Mouse (Mus musculus) CH12.LX (cell line): ENCODE measurements around the gene Psmg4. TPM values are rescaled to one million over a fixed set of nuclear protein-coding genes. Genes with fewer than 3 reads are reported as not detected.

Experiments used
- DNase-seq: peaks from one replicate; pipeline ENCODE4 v3.0.0-alpha.2; 2013; ENCODE audit errors: extremely low read depth
- H3K27ac ChIP-seq: 2 replicates; pipeline ENCODE4 v1.5.1; 2012; ENCODE audit warnings: low read depth, mild to moderate bottlenecking, control low read depth, moderate library complexity; ENCODE audit not compliant: insufficient read depth
- H3K27me3 ChIP-seq: replicated peaks from 2 replicates; pipeline ENCODE3; 2012; ENCODE audit warnings: inconsistent platforms
- H3K36me3 ChIP-seq, 2 experiments: replicated peaks in 1 of 2; 2 replicates each; pipeline versions ENCODE3 to v1.6.1; 2012; ENCODE audit warnings: inconsistent platforms in 1 of 2, low read length in 1 of 2, mild to moderate bottlenecking in 1 of 2, mixed read lengths in 1 of 2, moderate library complexity in 1 of 2; ENCODE audit not compliant: control insufficient read depth in 1 of 2, insufficient read depth in 1 of 2
- H3K4me1 ChIP-seq, 2 experiments: 2 replicates each; pipeline ENCODE4 v1.6.1; 2012; ENCODE audit warnings: inconsistent platforms in 1 of 2, moderate library complexity in 1 of 2; ENCODE audit not compliant: insufficient read depth in 2 of 2, control insufficient read depth in 1 of 2
- H3K4me2 ChIP-seq: 2 replicates; pipeline ENCODE4 v1.6.1; 2012; ENCODE audit warnings: low read depth, mild to moderate bottlenecking, control low read depth; ENCODE audit not compliant: poor library complexity, insufficient read depth, severe bottlenecking
- H3K4me3 ChIP-seq, 3 experiments: fragments of 150-350 bp in 1 of 3; sonication (generic) in 1 of 3; replicated peaks in 1 of 3; 2 replicates each; pipeline versions ENCODE3 to v1.5.1; 2011 to 2012; ENCODE audit warnings: low read depth in 2 of 3, low read length in 2 of 3, mild to moderate bottlenecking in 2 of 3, moderate library complexity in 2 of 3, control low read depth in 1 of 3, improper control_type of control experiment in 1 of 3, inconsistent platforms in 1 of 3, mixed read lengths in 1 of 3; ENCODE audit not compliant: poor library complexity in 1 of 3
- H3K79me2 ChIP-seq: replicated peaks from 2 replicates; pipeline ENCODE4 v1.6.1; 2012; ENCODE audit warnings: mild to moderate bottlenecking, moderate library complexity; ENCODE audit not compliant: control insufficient read depth, poor library complexity, insufficient read depth, severe bottlenecking; ENCODE audit errors: extremely low read depth
- H3K9ac ChIP-seq: 2 replicates; pipeline ENCODE4 v1.6.1; 2012; ENCODE audit warnings: low read depth, mild to moderate bottlenecking, control low read depth, moderate library complexity; ENCODE audit not compliant: insufficient read depth
- H3K9me3 ChIP-seq: replicated peaks from 2 replicates; pipeline ENCODE3; 2012; ENCODE audit warnings: low read length, inconsistent platforms, mixed read lengths
- BHLHE40 ChIP-seq: IDR thresholded peaks from 2 replicates; pipeline ENCODE4 v1.6.1; 2011; ENCODE audit warnings: mild to moderate bottlenecking, low read depth, low read length, improper control_type of control experiment
- CHD2 ChIP-seq: IDR thresholded peaks from 2 replicates; pipeline ENCODE4 v1.6.1; 2011; ENCODE audit warnings: low read length, improper control_type of control experiment
- E2F4 ChIP-seq: IDR thresholded peaks from 2 replicates; pipeline ENCODE4 v1.6.1; 2011; ENCODE audit warnings: low read depth, low read length, improper control_type of control experiment; ENCODE audit not compliant: insufficient replicate concordance
- JUND ChIP-seq: conservative IDR thresholded peaks from 2 replicates; pipeline ENCODE4 v1.6.1; 2011; ENCODE audit warnings: low read depth, low read length, improper control_type of control experiment
- KAT2A ChIP-seq: IDR thresholded peaks from 2 replicates; pipeline ENCODE4 v1.6.1; 2012; ENCODE audit warnings: low read length, improper control_type of control experiment, inconsistent platforms; ENCODE audit not compliant: insufficient replicate concordance
- MAFK ChIP-seq: IDR thresholded peaks from 2 replicates; pipeline ENCODE4 v1.6.1; 2011; ENCODE audit warnings: low read length, improper control_type of control experiment; ENCODE audit not compliant: insufficient replicate concordance
- MEF2A ChIP-seq: IDR thresholded peaks from 2 replicates; pipeline ENCODE4 v1.6.1; 2014; ENCODE audit warnings: low read depth, mild to moderate bottlenecking, inconsistent platforms, low read length, improper control_type of control experiment, borderline replicate concordance
- MXI1 ChIP-seq: IDR thresholded peaks from 2 replicates; pipeline ENCODE4 v1.6.1; 2011; ENCODE audit warnings: mild to moderate bottlenecking, low read depth, low read length, improper control_type of control experiment
- MYC ChIP-seq: IDR thresholded peaks from 2 replicates; pipeline ENCODE4 v1.6.1; 2011; ENCODE audit warnings: low read depth, mild to moderate bottlenecking, improper control_type of control experiment, low read length
- NELFE ChIP-seq: IDR thresholded peaks from 2 replicates; pipeline ENCODE4 v1.6.1; 2011; ENCODE audit warnings: low read depth, low read length, improper control_type of control experiment
- PAX5 ChIP-seq: IDR thresholded peaks from 2 replicates; pipeline ENCODE4 v1.6.1; 2012; ENCODE audit warnings: low read length, inconsistent platforms, mixed read lengths
- POLR2A ChIP-seq: IDR thresholded peaks from 2 replicates; pipeline ENCODE4 v1.6.1; 2011; ENCODE audit warnings: low read depth, mild to moderate bottlenecking, improper control_type of control experiment, low read length
- POLR2AphosphoS2 ChIP-seq: IDR thresholded peaks from 2 replicates; pipeline ENCODE4 v1.6.1; 2011; ENCODE audit warnings: low read depth, low read length, improper control_type of control experiment
- SMC3 ChIP-seq: IDR thresholded peaks from 2 replicates; pipeline ENCODE4 v1.6.1; 2011; ENCODE audit warnings: low read depth, low read length, improper control_type of control experiment
- TCF12 ChIP-seq: IDR thresholded peaks from 2 replicates; pipeline ENCODE4 v1.6.1; 2014; ENCODE audit warnings: low read depth, mild to moderate bottlenecking, inconsistent platforms, low read length, improper control_type of control experiment
- ZC3H11A ChIP-seq: IDR thresholded peaks from 2 replicates; pipeline ENCODE4 v1.6.1; 2012; ENCODE audit warnings: low read depth, mild to moderate bottlenecking, inconsistent platforms, low read length, improper control_type of control experiment
- ZNF384 ChIP-seq: IDR thresholded peaks from 2 replicates; pipeline ENCODE4 v1.6.1; 2012; ENCODE audit warnings: low read depth, low read length, improper control_type of control experiment, inconsistent platforms
- dilution Hi-C: fragments of 300-500 bp; cut with MboI; formaldehyde crosslinking; loops from 2 replicates; pipeline ENCODE4 v1.14.3; 2020; ENCODE audit warnings: low sequenced_read_pairs; ENCODE audit not compliant: extremely low pct_unique_long_range_greater_than_20kb, extremely low pct_ligation_motif_present
- in situ Hi-C: fragments of 300-500 bp; cut with MboI; formaldehyde crosslinking; loops from 3 replicates; pipeline ENCODE4 v1.14.3; 2019; ENCODE audit warnings: low sequenced_read_pairs, low pct_ligation_motif_present, low pct_unique_long_range_greater_than_20kb, mixed read lengths
- polyA plus RNA-seq: library from polyadenylated mRNA; unstranded; fragments of >175 nt; gene quantifications from 2 replicates; pipeline ENCODE4 v1.2.1, GENCODE M21; 2012; ENCODE audit warnings: low read depth; ENCODE audit not compliant: insufficient read length
- total RNA-seq, 2 experiments: library from RNA; depleted of rRNA; stranded (reverse); fragments of 300-350 nt in 1 of 2; fragments of >200 nt in 1 of 2; gene quantifications; 2 replicates each; pipeline ENCODE4 v1.2.3; 2012 to 2014

Gene Psmg4
- total and polyA plus RNA-seq, 3 experiments: 120 to 234 (median 194) TPM

- Histone ChIP-seq H3K4me2 (no peak overlapping the region), H3K9ac (no peak overlapping the region), H3K79me2 (no peaks in the 10 kb centered on the region), H3K4me1 (peaks cover 11 to 40% of the 10 kb centered on the region in 2 experiments), H3K9me3 (peaks cover 4% of the 10 kb centered on the region), H3K27me3 (no peaks in the 10 kb centered on the region), H3K4me3 (no peak overlapping the region), H3K36me3 (no peaks in the 10 kb centered on the region), H3K27ac (no peak overlapping the region)
- no peak for DNase-seq
- dilution Hi-C loops: no loop called here
- in situ Hi-C loops: loop anchor here (10.0 kb wide), 1 partner anchor 202 kb away; no protein-coding TSS in a partner anchor
- TF ChIP-seq E2F4 (no peak), ZC3H11A (no peak), MXI1 (no peak), MEF2A (no peak), MAFK (no peak), MYC (no peak), BHLHE40 (no peak), POLR2AphosphoS2 (no peak), JUND (no peak), TCF12 (no peak), PAX5 (no peak), NELFE (no peak)
- TF ChIP-seq, all 38 proteins: peak for 0
Measured at GRCm38 (mm10) chr13:34156840-34157185, 6.0 kb upstream of the Psmg4 start.

GRCm38 (mm10) chr13:34157596-34158157 is 5.1 kb upstream of the Psmg4 start:
- Histone ChIP-seq H3K9ac (no peak overlapping the region), H3K27me3 (no peaks in the 10 kb centered on the region), H3K36me3 (no peaks in the 10 kb centered on the region), H3K9me3 (peaks cover 4% of the 10 kb centered on the region), H3K79me2 (no peaks in the 10 kb centered on the region), H3K4me3 (no peak overlapping the region), H3K4me2 (no peak overlapping the region), H3K27ac (no peak overlapping the region), H3K4me1 (peaks cover 11 to 47% of the 10 kb centered on the region in 2 experiments)
- TF ChIP-seq KAT2A (no peak), MAFK (peak; percentile 57; the same call in 1 of the 2 replicates), BHLHE40 (no peak), POLR2A (no peak), ZNF384 (no peak), CHD2 (no peak), SMC3 (no peak)
- in situ Hi-C loops (loop anchor here (10.0 kb wide), 1 partner anchor 203 kb away; no protein-coding TSS in a partner anchor), dilution Hi-C loops (no loop called here)
- no peak for DNase-seq
